Mouse (Mus musculus) spleen, embryonic (tissue): ENCODE results near the gene Gucd1.
"Not testable (repeated sequence)": the region's sequence is repeated elsewhere in the genome, so short reads cannot be mapped to it uniquely, and the experiment has no call there.

Experiments
- CTCF ChIA-PET: fragments of 350-600 bp; sonication (Branson Sonifier 250); formaldehyde crosslinking; loops from one replicate; lab custom pipeline; 2022; lab: Charles Lee

The Gucd1 gene

GRCm38 (mm10) chr10:75517758-75518143, at the start of gene Gucd1:
Gucd1 (minus strand) TSS chr10:75517972.
- CTCF ChIA-PET: interaction anchor here (0.6 to 0.7 kb wide), 2 partner anchors 24 to 248 kb away, joined by 3 to 4 read pairs; no protein-coding TSS in a partner anchor

- CTCF ChIA-PET: not testable (repeated sequence)
Measured at GRCm38 (mm10) chr10:75566765-75567164, 49.0 kb upstream of the Gucd1 start.

GRCm38 (mm10) chr10:75566321-75566720, 48.5 kb upstream of the Gucd1 start:
- CTCF ChIA-PET: no interaction called here

GRCm38 (mm10) chr10:75565906-75566305, 48.1 kb upstream of the Gucd1 start:
- CTCF ChIA-PET: no interaction called here

GRCm38 (mm10) chr10:75565436-75565835, 47.7 kb upstream of the Gucd1 start:
- CTCF ChIA-PET: interaction anchor here (0.6 kb wide), 1 partner anchor 41 kb away, joined by 3 read pairs; no protein-coding TSS in a partner anchor

- CTCF ChIA-PET: interaction anchor here (0.6 kb wide), 1 partner anchor 42 kb away, joined by 3 read pairs; no protein-coding TSS in a partner anchor
Measured at GRCm38 (mm10) chr10:75564687-75565265, 47.0 kb upstream of the Gucd1 start.

GRCm38 (mm10) chr10:75562596-75562995, 44.8 kb upstream of the Gucd1 start:
- CTCF ChIA-PET: no interaction called here

- CTCF ChIA-PET: no interaction called here
Measured at GRCm38 (mm10) chr10:75561071-75561654, 43.4 kb upstream of the Gucd1 start, which contains the start of gene Ggt1. Ggt1 (plus strand) TSS chr10:75561604.

- CTCF ChIA-PET: no interaction called here
Measured at GRCm38 (mm10) chr10:75560549-75560899, 42.8 kb upstream of the Gucd1 start.

GRCm38 (mm10) chr10:75559676-75560548, 42.1 kb upstream of the Gucd1 start, which contains the start of gene Lrrc75b:
Lrrc75b (minus strand) TSS chr10:75560330.
- CTCF ChIA-PET: no interaction called here

- CTCF ChIA-PET: no interaction called here
Measured at GRCm38 (mm10) chr10:75559041-75559675, 41.4 kb upstream of the Gucd1 start.

GRCm38 (mm10) chr10:75558515-75558914, 40.7 kb upstream of the Gucd1 start:
- CTCF ChIA-PET: no interaction called here

GRCm38 (mm10) chr10:75556026-75556425, 38.3 kb upstream of the Gucd1 start:
- CTCF ChIA-PET: interaction anchor here (0.6 kb wide), 1 partner anchor 473 kb away, joined by 3 read pairs; no protein-coding TSS in a partner anchor

GRCm38 (mm10) chr10:75555557-75555956, 37.8 kb upstream of the Gucd1 start:
- CTCF ChIA-PET: interaction anchor here (0.6 kb wide), 1 partner anchor 473 kb away, joined by 3 read pairs; no protein-coding TSS in a partner anchor

- CTCF ChIA-PET: no interaction called here
Measured at GRCm38 (mm10) chr10:75554090-75554489, 36.3 kb upstream of the Gucd1 start.

GRCm38 (mm10) chr10:75552701-75553450, 35.1 kb upstream of the Gucd1 start:
- CTCF ChIA-PET: no interaction called here

GRCm38 (mm10) chr10:75552106-75552505, 34.3 kb upstream of the Gucd1 start:
- CTCF ChIA-PET: no interaction called here

- CTCF ChIA-PET: no interaction called here
Measured at GRCm38 (mm10) chr10:75551175-75551574, 33.4 kb upstream of the Gucd1 start.

GRCm38 (mm10) chr10:75549886-75550285, 32.1 kb upstream of the Gucd1 start:
- CTCF ChIA-PET: no interaction called here

GRCm38 (mm10) chr10:75548486-75548885, 30.7 kb upstream of the Gucd1 start:
- CTCF ChIA-PET: no interaction called here

GRCm38 (mm10) chr10:75547901-75548300, 30.1 kb upstream of the Gucd1 start:
- CTCF ChIA-PET: no interaction called here
